Mouse (Mus musculus) ES-Bruce4 (cell line): ENCODE measurements around the gene Cutal. TPM values are rescaled to one million over a fixed set of nuclear protein-coding genes. Genes with fewer than 3 reads are reported as not detected.
A peak's percentile ranks its signal among the peaks of the same experiment; 100 is the strongest.

Source experiments
- H3K27ac ChIP-seq: 2 replicates; pipeline ENCODE4 v1.5.1; 2012; ENCODE audit warnings: low read length, inconsistent platforms; ENCODE audit not compliant: insufficient read depth
- H3K27me3 ChIP-seq: 2 replicates; pipeline ENCODE4 v1.6.1; 2012; ENCODE audit warnings: mild to moderate bottlenecking, low read length, inconsistent platforms; ENCODE audit not compliant: control insufficient read depth, poor library complexity, insufficient read depth, severe bottlenecking
- H3K36me3 ChIP-seq: 2 replicates; pipeline ENCODE4 v1.6.1; 2012; ENCODE audit warnings: inconsistent platforms, mild to moderate bottlenecking, low read length, moderate library complexity; ENCODE audit not compliant: control insufficient read depth, poor library complexity, insufficient read depth, severe bottlenecking
- H3K4me1 ChIP-seq: one replicate; pipeline ENCODE4 v1.8.1; 2011; ENCODE audit warnings: low read length; ENCODE audit not compliant: control insufficient read depth, insufficient read depth
- H3K4me3 ChIP-seq: 2 replicates; pipeline ENCODE4 v1.5.1; 2011; ENCODE audit warnings: low read depth, mild to moderate bottlenecking, low read length
- H3K9ac ChIP-seq: 2 replicates; pipeline ENCODE4 v1.6.1; 2012; ENCODE audit warnings: low read depth, mild to moderate bottlenecking, inconsistent platforms; ENCODE audit not compliant: poor library complexity, severe bottlenecking
- H3K9me3 ChIP-seq: replicated peaks from 2 replicates; pipeline ENCODE4 v1.6.1; 2012; ENCODE audit warnings: mild to moderate bottlenecking, low read length, inconsistent platforms; ENCODE audit not compliant: control insufficient read depth, poor library complexity, insufficient read depth, severe bottlenecking
- CTCF ChIP-seq: IDR thresholded peaks from one replicate; pipeline ENCODE4 v1.8.1; 2011; ENCODE audit warnings: low read depth, low read length
- EP300 ChIP-seq: IDR thresholded peaks from 2 replicates; pipeline ENCODE4 v1.6.1; 2011; ENCODE audit warnings: low read depth, low read length; ENCODE audit not compliant: insufficient read depth
- POLR2A ChIP-seq: IDR thresholded peaks from one replicate; pipeline ENCODE4 v1.8.1; 2011; ENCODE audit warnings: low read length; ENCODE audit not compliant: insufficient read depth
- polyA plus RNA-seq: library from polyadenylated mRNA; stranded (reverse); fragments of >200 nt; gene quantifications from 2 replicates; pipeline ENCODE4 v1.2.4, GENCODE M21; 2011; ENCODE audit warnings: low read depth; ENCODE audit not compliant: missing spikeins, insufficient read depth, insufficient read length

The Cutal gene
- polyA plus RNA-seq, 1 experiment, result 1.9 TPM

GRCm38 (mm10) chr2:34882757-34883156, 8.6 kb downstream of the Cutal start:
- Histone ChIP-seq H3K36me3 (no peaks in the 10 kb centered on the region), H3K9ac (no peak overlapping the region), H3K27me3 (no peaks in the 10 kb centered on the region), H3K9me3 (no peaks in the 10 kb centered on the region), H3K27ac (no peak overlapping the region), H3K4me3 (no peak overlapping the region), H3K4me1 (no peaks in the 10 kb centered on the region)
- TF ChIP-seq CTCF, result no peak
- no peak for TF ChIP-seq POLR2A
- TF ChIP-seq EP300, result no peak

- H3K9ac ChIP-seq, result no peak overlapping the region
- no peaks in the 10 kb centered on the region for H3K9me3 ChIP-seq
- H3K36me3 ChIP-seq, result no peaks in the 10 kb centered on the region
- TF ChIP-seq EP300 (no peak), POLR2A (no peak), CTCF (no peak)
- no peak overlapping the region for H3K27ac ChIP-seq
- H3K4me1 ChIP-seq, result no peaks in the 10 kb centered on the region
- no peak overlapping the region for H3K4me3 ChIP-seq
- no peaks in the 10 kb centered on the region for H3K27me3 ChIP-seq
These were observed 9.0 kb downstream of the Cutal start for GRCm38 (mm10) chr2:34883190-34883589.

GRCm38 (mm10) chr2:34884186-34884585, 10.0 kb downstream of the Cutal start:
- Histone ChIP-seq H3K9me3 (no peaks in the 10 kb centered on the region), H3K4me3 (no peak overlapping the region), H3K27ac (no peak overlapping the region), H3K4me1 (no peaks in the 10 kb centered on the region), H3K27me3 (no peaks in the 10 kb centered on the region), H3K9ac (no peak overlapping the region), H3K36me3 (no peaks in the 10 kb centered on the region)
- TF ChIP-seq EP300 (no peak), POLR2A (no peak), CTCF (no peak)

- TF ChIP-seq POLR2A (no peak), EP300 (no peak), CTCF (no peak)
- Histone ChIP-seq H3K27ac (no peak overlapping the region), H3K27me3 (no peaks in the 10 kb centered on the region), H3K36me3 (no peaks in the 10 kb centered on the region; the same call in 1 of the 2 replicates), H3K4me1 (no peaks in the 10 kb centered on the region), H3K9ac (no peak overlapping the region), H3K9me3 (no peaks in the 10 kb centered on the region), H3K4me3 (no peak overlapping the region)
These were observed 19.8 kb downstream of the Cutal start for GRCm38 (mm10) chr2:34893950-34894349.

- 0 out of 2 replicates have a peak overlapping the region, but pooled peaks have one; percentile 3 for H3K9ac ChIP-seq
These were observed 21.4 kb downstream of the Cutal start for GRCm38 (mm10) chr2:34895503-34896113.

GRCm38 (mm10) chr2:34896821-34897460, 22.7 kb downstream of the Cutal start:
- H3K36me3 ChIP-seq, result no peaks in the 10 kb centered on the region; the same call in 1 of the 2 replicates
- no peak overlapping the region for H3K9ac ChIP-seq
- H3K4me3 ChIP-seq, result no peak overlapping the region
- no peaks in the 10 kb centered on the region for H3K4me1 ChIP-seq
- TF ChIP-seq EP300 (no peak), POLR2A (no peak), CTCF (no peak)
- no peaks in the 10 kb centered on the region for H3K9me3 ChIP-seq
- H3K27me3 ChIP-seq, result no peaks in the 10 kb centered on the region
- no peak overlapping the region for H3K27ac ChIP-seq

More at GRCm38 (mm10) chr2:34895503-34896113, 21.4 kb downstream of the Cutal start:
- Histone ChIP-seq H3K4me3 (peak overlapping the region; percentile 51), H3K36me3 (no peaks in the 10 kb centered on the region; the same call in 1 of the 2 replicates), H3K27me3 (no peaks in the 10 kb centered on the region), H3K4me1 (no peaks in the 10 kb centered on the region), H3K9me3 (no peaks in the 10 kb centered on the region), H3K27ac (no peak overlapping the region)
- TF ChIP-seq POLR2A (no peak), EP300 (no peak), CTCF (no peak)
